Mouse (Mus musculus): ENCODE measurements at regions not wholly inside any gene's neighbourhood (a gene's known extent, or its start where the extent isn't known, plus 50 kb on each side); places are given as distances from the start of the nearest gene placed in this dataset.

DNA sequence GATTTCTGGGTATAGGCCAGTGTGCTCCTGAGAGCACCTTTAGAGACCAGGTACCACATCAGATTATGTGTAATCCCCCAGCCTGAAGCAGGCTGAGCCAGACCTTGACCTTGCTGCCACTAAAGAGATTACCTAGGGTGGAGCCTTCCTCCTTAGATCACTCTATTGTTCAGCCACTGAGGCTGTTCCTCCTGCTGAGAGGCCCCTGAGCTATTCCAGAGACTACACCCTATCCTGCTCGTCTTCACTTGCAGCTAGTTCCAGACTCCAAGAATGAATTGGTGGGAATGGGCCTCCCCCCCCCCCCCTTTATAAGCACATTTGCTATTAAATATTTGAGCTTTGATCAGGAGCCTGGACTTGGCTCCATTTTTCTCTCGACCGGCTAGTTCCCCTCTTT is 163.8 kb upstream of the Tpk1 start:
- Histone ChIP-seq H3K9me3 (ENCODE audit: low read depth, low read length) (no peaks in the 10 kb centered on the region), H3K36me3 (ENCODE audit: insufficient read depth) (no peaks in the 10 kb centered on the region), H3K27ac (ENCODE audit: low read depth) (no peak overlapping the region), H3K4me2 (no peak overlapping the region), H3K27me3 (ENCODE audit: insufficient read depth, low read length) (no peaks in the 10 kb centered on the region), H3K9ac (no peak overlapping the region), H3K4me1 (ENCODE audit: insufficient read depth) (no peaks in the 10 kb centered on the region), H3K4me3 (ENCODE audit: low read depth, low read length) (no peak overlapping the region)
- DNase-seq (no peak), ATAC-seq (ENCODE audit: insufficient read depth) (no peak)
- 76% methylated on average over 3 of the region's 3 CpGs for WGBS
- TF ChIP-seq CTCF (IDR thresholded peaks at IDR 0.05; ENCODE audit: low read depth), result no peak

All from lung, embryonic 14.5 days (tissue).